Mouse (Mus musculus) E14TG2a.4 (cell line): ENCODE results near the gene Slc25a11.

Source experiments
- H3K27me3 ChIP-seq: 2 replicates; pipeline ENCODE4 v1.6.1; 2014; ENCODE audit warnings: low read length, control low read depth; ENCODE audit not compliant: insufficient read depth
- H3K36me3 ChIP-seq: 2 replicates; pipeline ENCODE4 v1.6.1; 2014; ENCODE audit warnings: low read length, control low read depth; ENCODE audit not compliant: insufficient read depth
- H3K4me1 ChIP-seq: replicated peaks from 2 replicates; pipeline ENCODE4 v1.6.1; 2014; ENCODE audit warnings: low read depth, low read length, control low read depth
- H3K4me3 ChIP-seq: replicated peaks from 2 replicates; pipeline ENCODE4 v1.5.1; 2014; ENCODE audit warnings: mild to moderate bottlenecking, low read length
- H3K9me3 ChIP-seq: 2 replicates; pipeline ENCODE4 v1.6.1; 2014; ENCODE audit warnings: low read length, control low read depth
- CTCF ChIP-seq: conservative IDR thresholded peaks from 2 replicates; pipeline ENCODE4 v1.5.1; 2014; ENCODE audit warnings: low read length
- NANOG ChIP-seq: IDR thresholded peaks from 2 replicates; pipeline ENCODE4 v1.6.1; 2014; ENCODE audit warnings: borderline replicate concordance, low read length, mixed read lengths
- POU5F1 ChIP-seq: IDR thresholded peaks from 2 replicates; pipeline ENCODE4 v1.6.1; 2014; ENCODE audit warnings: low read length, borderline replicate concordance

Gene Slc25a11

DNA sequence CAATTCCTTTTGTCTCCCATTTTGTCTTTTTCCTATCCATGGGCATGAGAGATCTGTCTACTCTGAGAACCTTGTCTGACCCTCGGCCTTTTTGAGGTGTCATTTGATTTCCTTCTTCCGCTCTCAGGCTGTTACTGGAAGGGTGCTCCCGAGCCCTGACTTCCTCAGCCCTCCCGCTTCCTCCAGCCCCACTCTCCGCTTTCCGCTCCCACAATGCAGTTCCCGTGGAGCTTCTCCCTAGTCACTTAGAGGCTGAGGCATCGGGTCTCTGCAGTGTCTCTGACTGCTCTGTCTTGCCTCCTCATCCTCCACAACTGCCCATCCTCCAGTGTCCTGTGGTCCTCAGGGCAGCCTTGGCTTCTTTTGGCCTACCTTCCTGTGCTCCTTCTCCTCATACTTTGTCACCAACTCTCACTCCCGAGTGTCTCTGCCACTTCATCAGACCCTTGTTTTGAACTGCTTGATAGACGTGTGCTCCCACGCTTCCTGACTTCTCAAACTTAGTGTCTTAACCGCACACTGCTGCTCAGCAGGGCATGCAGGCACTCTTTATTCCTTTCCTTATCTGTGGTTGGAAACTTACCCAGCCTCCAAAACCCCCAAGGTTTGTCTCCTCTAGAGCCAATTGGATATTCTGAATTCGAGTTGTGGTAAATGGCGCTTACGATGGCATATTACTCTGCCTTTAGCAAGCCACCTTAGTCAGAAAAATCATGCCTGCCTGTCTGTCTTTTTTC lies 52.9 kb downstream of the Slc25a11 start:
- peaks cover 14% of the 10 kb centered on the region for H3K4me1 ChIP-seq
- no peak overlapping the region for H3K4me3 ChIP-seq
- peaks cover 30% of the 10 kb centered on the region for H3K36me3 ChIP-seq
- TF ChIP-seq CTCF, result no peak
- TF ChIP-seq NANOG, result no peak
- TF ChIP-seq POU5F1, result no peak
- no peaks in the 10 kb centered on the region for H3K27me3 ChIP-seq
- H3K9me3 ChIP-seq, result no peaks in the 10 kb centered on the region
